Mouse (Mus musculus): ENCODE measurements around the gene Rab3b.
A peak's percentile ranks its signal among the peaks of the same experiment; 100 is the strongest.

Gene Rab3b

DNA sequence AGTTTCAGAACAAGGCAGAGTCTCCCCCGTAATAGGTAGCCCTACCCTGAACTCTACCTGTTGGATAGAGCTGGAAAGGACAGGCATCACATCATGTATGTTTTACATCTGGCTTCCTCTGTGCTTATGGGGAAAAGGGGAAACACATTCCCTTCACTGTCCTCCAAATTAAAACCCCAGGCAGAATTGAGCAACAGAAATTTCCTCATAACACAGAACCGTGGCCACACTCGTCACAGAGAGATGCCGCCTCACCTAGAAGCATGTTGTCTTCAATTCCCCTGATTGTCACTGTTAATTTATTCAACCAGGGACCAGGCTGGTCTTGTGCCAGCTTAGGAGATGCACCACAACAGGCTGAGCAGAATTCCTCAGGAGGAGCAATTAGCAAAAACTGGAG is 72.8 kb downstream of the Rab3b start:
- DNase-seq (ENCODE audit: low spot score), result no peak

DNA sequence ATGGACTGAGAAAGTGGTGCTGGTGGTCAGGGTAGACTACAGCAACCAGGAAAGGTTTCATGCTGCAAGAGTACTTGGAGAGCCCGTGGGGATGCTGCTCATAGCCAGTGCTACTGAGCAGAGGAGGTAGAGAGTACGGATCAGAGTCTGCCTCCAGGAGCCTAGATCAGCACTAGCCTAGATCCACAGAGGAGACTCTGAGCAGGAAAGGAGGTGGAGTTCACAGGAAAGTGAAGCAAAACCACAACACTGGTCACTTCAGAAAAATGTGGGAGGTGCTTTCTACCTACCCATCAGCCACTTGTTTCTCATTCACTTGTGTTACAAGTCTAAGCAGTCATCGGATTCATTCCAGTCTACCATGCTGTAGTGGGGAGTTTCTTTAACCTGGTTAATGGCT is 80.8 kb downstream of the Rab3b start:
- DNase-seq (ENCODE audit: low spot score), result no peak

DNA sequence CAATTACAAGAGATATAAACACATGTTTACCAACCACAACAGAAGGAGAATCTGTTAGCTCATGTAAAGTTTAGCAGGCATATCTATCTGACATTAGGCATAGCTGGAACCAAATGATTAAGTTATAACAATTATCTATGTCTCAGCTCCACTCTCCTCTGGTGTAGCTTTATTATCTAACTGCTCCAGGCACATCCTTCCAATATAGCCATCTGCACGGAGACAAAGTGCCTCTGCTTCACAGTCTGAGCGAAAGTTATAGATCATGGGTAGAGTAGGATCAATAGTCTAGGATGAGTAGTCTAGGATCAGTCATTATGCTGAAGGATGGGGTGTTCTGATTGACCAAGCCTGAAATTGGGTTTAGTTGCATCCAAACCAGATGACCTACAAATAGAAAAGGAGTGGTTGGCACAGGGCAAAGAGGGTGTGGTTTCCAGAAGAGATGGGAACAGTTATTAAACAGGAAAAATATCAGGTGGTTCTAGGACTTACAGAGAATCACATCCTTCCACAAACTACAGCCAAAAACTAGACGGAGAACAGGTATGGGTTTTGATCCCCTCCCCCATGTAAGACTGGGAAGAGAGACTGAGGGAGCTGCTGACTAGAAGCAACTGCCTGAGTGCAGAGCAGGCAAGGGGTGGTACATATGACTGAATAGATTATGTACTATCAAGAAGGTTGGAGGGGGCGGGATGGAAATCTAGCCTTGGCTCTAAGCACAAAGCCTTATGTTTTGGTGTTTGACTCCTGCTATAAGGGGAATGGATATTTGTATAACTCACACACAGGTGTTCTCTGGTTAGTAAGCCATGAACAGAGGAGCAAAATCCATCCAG is 82.0 kb downstream of the Rab3b start:
- DNase-seq (ENCODE audit: low spot score), result no peak

DNA sequence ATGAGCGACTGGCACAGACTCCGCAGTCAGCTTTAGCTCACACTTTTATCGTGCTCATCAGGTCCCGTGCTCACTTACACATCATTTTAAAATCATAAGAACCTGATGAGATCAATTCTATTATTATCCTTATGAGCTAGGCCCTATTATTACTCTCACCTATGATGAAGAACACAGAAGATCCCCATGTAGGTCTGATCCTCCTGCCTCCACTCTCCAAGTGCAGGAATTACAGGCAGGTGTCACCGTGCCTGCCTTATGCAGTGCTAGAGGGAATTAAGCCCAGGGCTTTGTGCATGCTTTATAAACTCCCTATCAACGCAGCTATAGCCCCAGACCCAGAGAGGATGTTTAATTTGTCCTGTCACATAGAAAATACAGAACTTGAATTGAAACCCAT is 84.2 kb downstream of the Rab3b start:
- DNase-seq (ENCODE audit: low spot score), result no peak

DNA sequence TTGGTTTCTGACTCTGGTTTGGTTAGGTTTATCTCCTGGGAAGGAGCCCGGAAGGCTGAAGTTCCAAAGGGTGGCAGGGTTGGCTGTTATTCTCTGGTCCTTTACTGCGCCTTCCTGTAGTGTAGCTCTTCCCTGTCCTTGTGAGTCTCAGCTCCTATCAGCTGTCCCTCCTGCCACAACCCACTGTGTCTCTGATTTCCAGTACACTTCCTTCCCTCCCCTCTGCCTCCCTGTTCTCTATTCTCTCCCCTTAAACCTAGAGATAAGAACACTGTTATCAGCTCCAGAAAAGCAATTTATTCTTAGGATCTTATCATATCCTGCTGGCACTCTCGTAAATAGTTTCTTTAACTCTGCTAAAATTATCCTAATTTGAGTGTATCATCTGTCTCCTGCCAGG is 90.7 kb downstream of the Rab3b start:
- no peak for DNase-seq (ENCODE audit: low spot score)

DNA sequence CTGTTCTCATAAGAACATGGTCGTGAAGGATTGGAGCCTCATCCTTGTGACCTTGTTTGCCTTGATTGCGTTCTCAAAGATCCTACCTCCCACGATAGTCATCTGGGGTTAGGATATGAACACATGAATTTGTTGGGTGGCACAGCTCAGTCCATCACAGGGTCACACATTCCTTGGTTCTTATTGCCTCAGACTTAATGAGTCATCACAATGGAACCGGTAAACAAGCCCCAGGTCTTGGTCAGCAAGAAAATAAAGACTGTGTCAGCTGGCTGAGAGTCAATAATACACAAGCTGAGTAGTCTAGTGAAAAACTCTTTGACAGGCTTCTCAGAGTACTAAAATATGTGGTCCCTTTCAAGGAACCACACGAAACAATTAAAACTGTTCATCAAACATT is 92.2 kb downstream of the Rab3b start:
- no peak for DNase-seq (ENCODE audit: low spot score)

DNA sequence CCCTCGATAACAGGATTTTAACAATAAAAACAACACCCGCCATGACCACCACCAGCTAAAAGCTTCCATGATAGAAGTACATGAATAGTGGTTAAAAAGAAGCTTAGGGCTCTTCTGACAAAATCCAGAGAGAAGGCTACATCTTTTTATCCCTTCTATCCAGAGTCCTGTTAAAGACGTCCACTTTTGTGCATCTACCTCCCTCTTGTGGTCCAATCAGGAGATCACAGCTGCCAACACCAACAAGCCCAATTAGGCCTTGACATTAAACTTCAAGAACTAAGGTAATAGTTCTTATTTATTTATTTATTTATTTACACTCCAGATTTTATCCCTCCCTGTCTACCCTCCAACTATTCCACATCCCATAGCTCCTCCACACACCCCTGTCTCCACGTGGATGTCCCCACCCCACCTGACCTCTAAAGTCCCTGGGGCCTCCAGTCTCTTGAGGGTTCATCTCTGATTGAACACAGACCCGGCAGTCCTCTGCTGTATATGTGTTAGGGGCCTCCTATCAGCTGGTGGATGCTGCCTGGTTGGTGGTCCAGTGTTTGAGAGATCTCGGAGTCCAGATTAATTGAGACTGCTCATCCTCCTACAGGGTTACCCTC is 97.7 kb downstream of the Rab3b start:
- peak; percentile 44 for DNase-seq (ENCODE audit: low spot score)

DNA sequence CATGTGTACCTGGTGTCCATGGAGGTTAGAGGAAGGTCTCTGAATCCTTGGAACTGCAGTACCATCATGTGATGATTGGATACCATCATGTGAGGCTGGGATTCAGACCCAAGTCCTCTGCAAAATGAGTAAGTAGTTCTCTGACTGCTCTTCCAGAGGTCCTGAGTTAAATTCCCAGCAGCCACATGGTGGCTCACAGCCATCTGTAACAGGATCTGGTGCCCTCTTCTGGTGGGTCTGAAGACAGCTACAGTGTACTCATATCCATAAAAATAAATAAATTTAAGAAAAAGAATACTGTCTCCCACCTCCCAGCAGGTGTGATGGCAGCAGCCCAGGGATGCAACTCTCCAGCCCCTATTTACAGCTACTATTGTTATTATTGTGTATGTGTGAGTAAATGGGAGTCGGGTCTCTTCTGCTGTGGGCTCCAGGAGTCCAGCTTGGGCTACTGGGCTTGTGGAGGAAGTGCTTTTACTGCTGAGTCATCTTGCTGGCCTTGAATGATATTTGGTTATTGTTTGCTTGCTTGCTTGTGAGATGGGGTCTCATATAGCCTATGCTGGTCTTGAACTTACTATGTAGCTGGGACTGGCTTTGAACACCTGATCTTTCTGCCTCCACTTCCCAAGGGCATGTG is 108.1 kb downstream of the Rab3b start:
- no peak for DNase-seq (ENCODE audit: low spot score)

DNA sequence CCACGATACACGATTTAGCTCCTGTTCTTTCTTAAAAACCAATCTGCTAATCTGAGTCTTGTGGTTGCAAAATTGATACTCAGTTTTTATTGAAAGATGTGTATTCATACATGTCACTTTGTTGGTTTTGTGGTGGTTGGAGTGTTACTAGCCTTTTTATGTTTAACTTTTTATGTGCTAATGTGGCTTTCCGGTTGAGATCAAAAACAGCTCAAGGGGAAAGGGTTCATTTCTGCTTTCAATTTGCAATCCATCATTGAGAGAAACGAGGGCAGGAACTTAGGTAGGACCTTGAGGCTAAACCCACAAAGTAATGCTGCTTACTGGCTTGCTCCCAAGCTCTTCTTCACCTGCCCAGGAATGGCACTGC is 108.6 kb downstream of the Rab3b start:
- DNase-seq (ENCODE audit: low spot score), result no peak

DNA sequence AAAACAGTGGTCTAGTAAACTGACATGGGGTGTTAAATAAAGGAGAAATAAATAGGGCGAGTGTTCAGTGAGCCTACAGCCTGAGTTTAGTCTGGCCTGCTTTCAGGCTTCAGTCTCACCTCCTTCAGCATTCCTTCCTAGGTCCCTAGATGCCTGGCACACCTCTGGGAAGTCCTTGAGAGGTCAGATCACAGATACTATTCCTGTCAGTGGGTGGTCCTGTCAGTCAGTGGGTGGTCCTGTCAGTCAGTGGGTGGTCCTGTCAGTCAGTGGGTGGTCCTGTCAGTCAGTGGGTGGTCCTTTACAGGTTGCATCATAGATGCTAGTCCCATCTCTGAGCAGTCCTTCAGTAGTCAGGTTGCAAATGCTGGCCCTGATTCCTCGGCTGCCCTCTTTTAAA is 110.6 kb downstream of the Rab3b start:
- DNase-seq (ENCODE audit: low spot score), result no peak

DNA sequence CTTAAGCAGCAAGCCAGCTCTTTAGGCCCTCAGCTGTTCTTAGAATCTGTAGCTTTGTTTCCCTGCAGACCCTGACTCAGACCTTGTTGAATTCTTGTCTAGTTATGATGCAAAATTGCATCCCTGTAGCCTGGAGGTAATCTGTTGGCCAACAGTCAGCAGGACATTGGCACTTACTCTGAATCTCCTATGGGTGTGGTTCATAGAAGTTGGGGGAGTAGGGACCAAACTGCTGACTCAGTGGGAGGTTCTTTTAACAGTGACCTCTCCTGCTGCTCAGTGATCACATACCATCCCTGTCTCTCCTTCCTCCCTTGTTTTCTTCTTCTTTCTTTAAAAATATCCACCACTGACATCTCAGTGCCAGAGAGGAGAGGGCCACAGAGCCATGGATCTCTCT is 111.2 kb downstream of the Rab3b start:
- no peak for DNase-seq (ENCODE audit: low spot score)

DNA sequence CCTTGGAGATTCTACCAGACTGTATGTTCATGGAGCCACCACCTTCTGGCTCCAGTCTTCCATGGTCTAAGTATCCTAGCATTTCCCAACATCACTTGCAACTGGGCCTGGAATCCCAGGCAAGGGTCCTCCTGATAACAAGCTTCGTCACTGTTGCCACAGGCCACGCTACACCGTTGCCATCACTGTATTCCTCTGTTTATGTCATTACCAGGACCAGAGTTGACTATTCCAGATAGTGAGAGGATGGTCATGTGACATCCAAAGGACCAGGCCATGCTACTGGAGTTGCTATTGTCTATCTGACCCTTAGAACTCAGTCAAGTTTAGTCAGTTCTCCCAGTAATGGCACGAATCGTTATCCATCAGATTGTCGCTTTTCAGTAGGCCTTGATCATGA is 111.7 kb downstream of the Rab3b start:
- no peak for DNase-seq (ENCODE audit: low spot score)

DNA sequence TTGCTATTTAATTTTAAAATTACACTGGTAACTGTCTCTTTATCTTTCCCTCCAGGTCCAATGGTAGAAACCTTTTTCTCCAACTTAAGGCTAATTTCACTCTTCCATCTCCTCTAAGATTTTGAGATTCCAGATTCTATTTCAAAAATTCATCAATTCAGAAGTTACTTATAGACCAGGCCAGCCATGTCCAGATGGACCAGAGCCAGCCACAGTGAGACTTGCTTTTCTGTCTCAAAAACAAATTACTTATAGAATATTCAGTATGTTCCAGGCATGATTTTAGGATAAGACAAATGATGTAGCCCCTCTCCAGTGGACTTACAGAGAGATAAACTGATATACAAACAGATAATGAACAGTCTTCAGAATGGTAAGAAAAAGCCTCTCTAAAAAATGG is 112.9 kb downstream of the Rab3b start:
- DNase-seq (ENCODE audit: low spot score), result no peak

All from lung, postnatal 25 days (tissue).